Comparison of ENCODE assay signal across 8 mouse cellular contexts in genomic region chr7:98177071-98177485, GRCm38 (mm10). TPM values are rescaled to one million over a fixed set of nuclear protein-coding genes. Genes with fewer than 3 reads are reported as not detected.
A peak's percentile ranks its signal among the peaks of the same experiment; 100 is the strongest.
DNase-seq lines count a peak whose midpoint lies in the region; ATAC-seq lines count a peak whose summit lies in the region.

No protein-coding gene starts in this region.

- no peaks in the 10 kb centered on the region for H3K36me3 ChIP-seq in kidney, embryonic 16.5 days (ENCODE audit: insufficient read depth, low read length)
- H3K36me3 ChIP-seq in embryonic facial prominence, embryonic 15.5 days = no peaks in the 10 kb centered on the region
- no peaks in the 10 kb centered on the region for H3K36me3 ChIP-seq in intestine, embryonic 15.5 days
- no peaks in the 10 kb centered on the region for H3K36me3 ChIP-seq in neural tube, embryonic 13.5 days

- H3K27me3 ChIP-seq in kidney, embryonic 16.5 days (ENCODE audit: insufficient read depth, low read length) = no peaks in the 10 kb centered on the region
- no peaks in the 10 kb centered on the region for H3K27me3 ChIP-seq in embryonic facial prominence, embryonic 15.5 days
- H3K27me3 ChIP-seq in intestine, embryonic 15.5 days (replicated peaks) = no peaks in the 10 kb centered on the region
- H3K27me3 ChIP-seq in neural tube, embryonic 13.5 days = no peaks in the 10 kb centered on the region

- no peak for DNase-seq in kidney, adult 11 months
- DNase-seq in frontal cortex, postnatal 25 days (ENCODE audit: low spot score in 2 of 2) = no peak
- no peak for DNase-seq in urinary bladder, postnatal 25 days (ENCODE audit: low spot score)
- no peak for DNase-seq in retina, embryonic 14.5 days (ENCODE audit: low spot score)

- peaks cover 29% of the 10 kb centered on the region for H3K4me1 ChIP-seq in kidney, embryonic 16.5 days (ENCODE audit: insufficient read depth, low read length)
- H3K4me1 ChIP-seq in embryonic facial prominence, embryonic 15.5 days = peaks cover 22% of the 10 kb centered on the region
- peaks cover 25% of the 10 kb centered on the region for H3K4me1 ChIP-seq in intestine, embryonic 15.5 days (replicated peaks)
- peaks cover 45% of the 10 kb centered on the region for H3K4me1 ChIP-seq in neural tube, embryonic 13.5 days (replicated peaks)

- peak overlapping the region; percentile 79 for H3K4me2 ChIP-seq in kidney, embryonic 16.5 days (replicated peaks; ENCODE audit: low read depth, low read length)
- H3K4me2 ChIP-seq in embryonic facial prominence, embryonic 15.5 days (replicated peaks) = peak overlapping the region; percentile 82
- H3K4me2 ChIP-seq in intestine, embryonic 15.5 days (replicated peaks) = peak overlapping the region; percentile 87
- peak overlapping the region; percentile 67 for H3K4me2 ChIP-seq in neural tube, embryonic 13.5 days

- H3K4me3 ChIP-seq in kidney, embryonic 16.5 days (ENCODE audit: low read length) = peak overlapping the region; percentile 85
- H3K4me3 ChIP-seq in embryonic facial prominence, embryonic 15.5 days (replicated peaks) = peak overlapping the region; percentile 89
- peak overlapping the region; percentile 94 for H3K4me3 ChIP-seq in intestine, embryonic 15.5 days (replicated peaks)
- peak overlapping the region; percentile 84 for H3K4me3 ChIP-seq in neural tube, embryonic 13.5 days

- no peak overlapping the region for H3K27ac ChIP-seq in kidney, embryonic 16.5 days (ENCODE audit: low read length)
- peak overlapping the region; percentile 58; the same call in 1 of the 2 replicates for H3K27ac ChIP-seq in embryonic facial prominence, embryonic 15.5 days (replicated peaks)
- H3K27ac ChIP-seq in intestine, embryonic 15.5 days = no peak overlapping the region
- no peak overlapping the region for H3K27ac ChIP-seq in neural tube, embryonic 13.5 days (replicated peaks)

- WGBS in kidney, embryonic 16.5 days = 60% methylated on average over 2 of the region's 2 CpGs
- WGBS in embryonic facial prominence, embryonic 15.5 days = 33% methylated on average over 2 of the region's 2 CpGs
- WGBS in intestine, embryonic 15.5 days = 46% methylated on average over 2 of the region's 2 CpGs
- WGBS in neural tube, embryonic 13.5 days = 45% methylated on average over 2 of the region's 2 CpGs

- H3K9ac ChIP-seq in kidney, embryonic 16.5 days (replicated peaks; ENCODE audit: low read length) = peak overlapping the region; percentile 73
- no peak overlapping the region for H3K9ac ChIP-seq in embryonic facial prominence, embryonic 15.5 days
- no peak overlapping the region for H3K9ac ChIP-seq in intestine, embryonic 15.5 days
- H3K9ac ChIP-seq in neural tube, embryonic 13.5 days = peak overlapping the region; percentile 83

- ATAC-seq in kidney, embryonic 16.5 days (ENCODE audit: low FRiP score, low TSS enrichment) = no peak
- no peak for ATAC-seq in embryonic facial prominence, embryonic 15.5 days (ENCODE audit: insufficient number of reproducible peaks, low FRiP score, low TSS enrichment, low read depth)
- 0 out of 2 replicates have a peak, but pooled peaks have one; percentile 2 for ATAC-seq in intestine, embryonic 15.5 days
- ATAC-seq in neural tube, embryonic 13.5 days (ENCODE audit: low read depth) = peak; percentile 15

- no peaks in the 10 kb centered on the region for H3K9me3 ChIP-seq in kidney, embryonic 16.5 days (ENCODE audit: low read length)
- no peaks in the 10 kb centered on the region for H3K9me3 ChIP-seq in embryonic facial prominence, embryonic 15.5 days (replicated peaks)
- H3K9me3 ChIP-seq in intestine, embryonic 15.5 days = no peaks in the 10 kb centered on the region
- H3K9me3 ChIP-seq in neural tube, embryonic 13.5 days = no peaks in the 10 kb centered on the region

RNA-seq across cellular contexts. Expression of gene Capn5, which starts 1.0 kb away (rescaled TPM):
- 17.4 and 19.5 TPM in 2 replicates for polyA plus RNA-seq in kidney, embryonic 16.5 days (2015; fragmentation: Nextera tagmentation; extraction: Ambion mirVana)
- 9.2 and 11.2 TPM in 2 replicates for polyA plus RNA-seq in embryonic facial prominence, embryonic 15.5 days (2015; fragmentation: Nextera tagmentation; extraction: Ambion mirVana)
- polyA plus RNA-seq in intestine, embryonic 15.5 days (2015; fragmentation: Nextera tagmentation; extraction: Ambion mirVana) = 10.2 TPM in 2 replicates
- polyA plus RNA-seq in neural tube, embryonic 13.5 days (2015; fragmentation: Nextera tagmentation; extraction: Ambion mirVana) = 18.4 and 20.8 TPM in 2 replicates

RNA-seq across cellular contexts. Expression of gene B3gnt6, which starts 22.2 kb away (rescaled TPM):
- 0.06 and 0.09 TPM in 2 replicates for polyA plus RNA-seq in kidney, embryonic 16.5 days (2015; fragmentation: Nextera tagmentation; extraction: Ambion mirVana)
- not detected in 2 replicates for polyA plus RNA-seq in embryonic facial prominence, embryonic 15.5 days (2015; fragmentation: Nextera tagmentation; extraction: Ambion mirVana)
- 0.05 and 0.06 TPM in 2 replicates for polyA plus RNA-seq in intestine, embryonic 15.5 days (2015; fragmentation: Nextera tagmentation; extraction: Ambion mirVana)
- polyA plus RNA-seq in neural tube, embryonic 13.5 days (2015; fragmentation: Nextera tagmentation; extraction: Ambion mirVana) = 0.24 and 0.36 TPM in 2 replicates

RNA-seq across cellular contexts. Expression of gene Omp, which starts 31.8 kb away (rescaled TPM):
- 0.49 and 0.81 TPM in 2 replicates for polyA plus RNA-seq in kidney, embryonic 16.5 days (2015; fragmentation: Nextera tagmentation; extraction: Ambion mirVana)
- 7.3 and 10.7 TPM in 2 replicates for polyA plus RNA-seq in embryonic facial prominence, embryonic 15.5 days (2015; fragmentation: Nextera tagmentation; extraction: Ambion mirVana)
- polyA plus RNA-seq in intestine, embryonic 15.5 days (2015; fragmentation: Nextera tagmentation; extraction: Ambion mirVana) = 0.23 and 0.49 TPM in 2 replicates
- 0.45 and 0.60 TPM in 2 replicates for polyA plus RNA-seq in neural tube, embryonic 13.5 days (2015; fragmentation: Nextera tagmentation; extraction: Ambion mirVana)

RNA-seq across cellular contexts. Expression of gene Myo7a, which starts 57.8 kb away (rescaled TPM):
- 15.2 and 18.5 TPM in 2 replicates for polyA plus RNA-seq in kidney, embryonic 16.5 days (2015; fragmentation: Nextera tagmentation; extraction: Ambion mirVana)
- 7.2 and 9.8 TPM in 2 replicates for polyA plus RNA-seq in embryonic facial prominence, embryonic 15.5 days (2015; fragmentation: Nextera tagmentation; extraction: Ambion mirVana)
- 21.5 and 25.7 TPM in 2 replicates for polyA plus RNA-seq in intestine, embryonic 15.5 days (2015; fragmentation: Nextera tagmentation; extraction: Ambion mirVana)
- polyA plus RNA-seq in neural tube, embryonic 13.5 days (2015; fragmentation: Nextera tagmentation; extraction: Ambion mirVana) = 13.4 and 14.6 TPM in 2 replicates

Comparison
In these comparisons a context has a peak if more than half of its experiments do, and no peak if none do; other contexts are left out.
1. ATAC-seq: peak in intestine, embryonic 15.5 days (single experiment) and neural tube, embryonic 13.5 days (single experiment); none in kidney, embryonic 16.5 days (single experiment) and embryonic facial prominence, embryonic 15.5 days (single experiment).
2. H3K9ac ChIP-seq: peak in kidney, embryonic 16.5 days (single experiment) and neural tube, embryonic 13.5 days (single experiment); none in embryonic facial prominence, embryonic 15.5 days (single experiment) and intestine, embryonic 15.5 days (single experiment).
3. Peak in every context shown above with its lines, with median percentiles within 50 percentile points of each other: H3K4me2 ChIP-seq and H3K4me3 ChIP-seq.